Mouse (Mus musculus) frontal cortex, postnatal 10 days (tissue): ENCODE results near the gene Onecut1.
A peak's percentile ranks its signal among the peaks of the same experiment; 100 is the strongest.

Experiments
- DNase-seq, 2 experiments: peaks; one replicate each; pipeline ENCODE4 v3.0.0; 2022; ENCODE audit warnings: low spot score in 2 of 2, mixed read lengths in 1 of 2

The Onecut1 gene

GRCm38 (mm10) chr9:74861561-74861980 is at the start of gene Onecut1:
Gene Onecut1 (plus strand): TSS chr9:74861921.
- DNase-seq = peak in 1 of 2 experiments; percentile 27

DNA sequence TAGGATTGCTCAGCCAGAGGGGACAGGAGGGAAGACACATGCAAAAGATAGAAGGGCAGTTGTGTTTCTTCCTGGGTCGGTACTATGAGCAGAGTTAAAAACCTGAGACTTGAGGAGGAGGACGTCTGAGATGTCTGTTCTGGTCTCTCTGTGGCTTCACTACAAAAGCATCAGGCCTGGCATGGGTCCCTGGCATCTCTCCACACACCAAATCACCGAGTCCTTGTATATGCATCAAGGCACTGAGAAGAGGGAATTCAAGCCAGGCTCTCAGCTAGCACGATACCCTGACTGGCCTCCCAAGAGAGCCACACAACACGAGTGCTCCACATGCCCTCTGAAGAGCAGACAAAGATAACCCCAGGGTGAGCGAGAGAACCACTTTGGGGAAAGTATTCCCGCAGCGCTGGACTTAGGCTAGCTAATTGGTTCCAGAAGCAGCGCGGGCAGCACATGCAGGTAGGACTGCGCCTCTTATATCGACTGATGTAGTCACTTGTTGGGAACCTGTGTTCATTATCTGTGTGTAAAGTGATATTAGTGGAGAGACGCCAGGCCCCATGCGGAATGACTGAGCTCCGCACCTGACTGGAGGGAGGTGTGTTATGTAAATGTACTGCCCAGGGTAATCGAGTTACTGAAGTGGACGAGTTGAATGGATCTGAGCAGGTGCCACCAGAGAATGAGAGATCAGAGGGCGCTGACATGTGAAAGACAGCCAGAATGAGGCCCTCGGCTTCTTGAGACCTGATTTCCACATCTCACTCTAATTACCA is 41.8 kb upstream of the Onecut1 start:
- no peak for DNase-seq

DNA sequence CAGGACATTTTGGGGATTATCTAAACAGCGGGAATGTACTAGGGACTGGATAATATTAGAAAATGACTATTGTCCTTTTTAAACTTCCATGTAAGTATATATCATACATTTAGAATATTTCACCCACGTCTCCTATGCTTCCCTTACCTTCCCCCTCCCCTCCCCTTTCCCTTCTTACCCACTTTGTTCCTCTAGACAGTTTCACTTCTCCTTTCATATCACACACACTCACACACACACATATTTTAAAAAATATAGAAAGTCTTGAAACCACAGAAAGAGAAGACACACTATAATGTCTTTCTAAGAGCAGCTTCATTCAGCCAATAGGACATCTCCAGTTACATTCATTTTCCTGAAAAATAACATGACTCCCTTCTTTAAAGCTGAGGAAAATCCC is 36.6 kb upstream of the Onecut1 start:
- no peak for DNase-seq

DNA sequence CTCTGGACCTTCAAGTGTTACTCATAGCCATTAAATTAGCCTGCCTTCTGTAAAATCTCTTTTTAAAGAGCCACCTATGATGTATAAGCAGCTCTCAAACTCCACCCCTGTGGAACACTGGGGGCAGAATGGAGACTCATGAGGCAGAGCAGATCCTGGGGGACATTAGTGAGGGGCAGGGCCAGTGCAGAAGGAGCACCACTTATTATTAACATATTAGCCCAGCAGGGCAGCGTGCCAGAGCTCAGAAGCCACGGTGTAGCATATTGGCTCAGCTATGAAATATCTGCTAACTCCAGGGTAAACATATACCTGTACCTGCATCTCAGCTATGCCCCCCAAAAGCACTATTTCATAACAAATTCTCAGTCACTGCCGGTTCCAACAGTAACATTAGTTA is 32.5 kb upstream of the Onecut1 start:
- DNase-seq = no peak

- no peak for DNase-seq
Observed at GRCm38 (mm10) chr9:74842890-74843289, 18.8 kb upstream of the Onecut1 start.

DNA sequence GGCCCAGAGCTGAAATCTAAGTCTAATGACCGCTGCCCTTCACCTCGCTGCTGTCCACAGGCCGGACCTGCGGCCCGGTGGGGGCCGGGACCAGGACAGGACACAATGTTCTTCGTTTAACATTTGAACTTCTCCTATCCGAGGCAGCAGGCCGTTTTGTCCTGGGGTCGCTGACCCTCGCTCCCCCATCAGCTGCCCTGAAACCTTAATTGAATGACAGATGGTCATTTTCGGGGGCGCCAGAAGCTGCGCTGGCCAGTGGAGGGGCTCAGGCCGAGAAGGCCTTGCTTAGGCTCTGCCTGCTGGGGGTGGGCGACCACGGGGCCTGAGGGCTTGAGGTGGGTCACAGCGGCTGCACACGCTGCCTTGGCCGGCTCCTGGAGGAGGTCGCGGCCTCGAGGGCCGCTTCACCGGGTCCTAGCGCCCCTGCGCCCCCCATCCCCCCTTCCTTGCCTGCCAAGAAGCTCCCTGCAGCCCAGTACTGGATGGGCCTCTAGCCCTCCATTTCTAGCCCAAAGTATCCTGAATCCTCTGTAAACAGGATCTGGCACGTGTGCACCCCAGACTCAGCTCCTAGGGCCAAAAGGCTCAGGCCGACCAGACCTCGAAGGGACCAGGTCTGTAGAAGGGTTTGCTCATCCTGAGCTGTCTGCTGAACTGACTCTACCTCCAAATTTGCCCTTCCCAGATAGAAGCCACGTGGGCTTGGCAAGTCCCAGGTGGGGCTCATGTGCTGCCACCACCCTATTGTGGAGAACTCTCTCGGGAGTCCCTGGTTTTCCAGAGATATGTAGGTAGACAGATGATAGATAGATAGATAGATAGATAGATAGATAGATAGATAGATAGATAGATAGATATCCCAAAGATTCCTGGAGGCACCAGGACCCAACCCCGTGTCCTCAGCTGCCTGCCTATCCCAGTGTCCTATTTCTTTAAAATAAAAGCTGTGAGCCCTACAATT is 14.6 kb upstream of the Onecut1 start:
- no peak for DNase-seq

GRCm38 (mm10) chr9:74848411-74849194 is 13.1 kb upstream of the Onecut1 start:
- no peak for DNase-seq

- DNase-seq = no peak
Observed at GRCm38 (mm10) chr9:74849195-74849978, 12.3 kb upstream of the Onecut1 start.

- no peak for DNase-seq
Observed at GRCm38 (mm10) chr9:74849979-74850780, 11.5 kb upstream of the Onecut1 start.

DNA sequence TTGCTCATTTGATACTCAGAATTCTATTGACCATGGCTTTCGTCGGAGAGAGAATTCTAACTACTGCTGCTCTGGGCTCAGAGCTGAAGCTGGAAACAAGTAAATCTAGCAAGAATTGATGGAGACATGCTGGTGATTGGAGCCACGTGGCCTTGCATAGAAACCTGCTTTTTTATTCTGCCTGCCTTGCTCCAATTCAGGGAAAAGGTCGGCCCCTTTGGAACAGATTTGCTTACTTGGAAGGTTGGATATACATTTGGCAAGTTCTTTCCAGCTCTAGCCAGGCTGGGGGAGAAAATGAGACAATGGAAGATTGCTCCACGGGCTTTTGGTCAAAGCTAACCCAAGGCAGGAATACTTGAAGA is 11.0 kb upstream of the Onecut1 start:
- DNase-seq = no peak

DNA sequence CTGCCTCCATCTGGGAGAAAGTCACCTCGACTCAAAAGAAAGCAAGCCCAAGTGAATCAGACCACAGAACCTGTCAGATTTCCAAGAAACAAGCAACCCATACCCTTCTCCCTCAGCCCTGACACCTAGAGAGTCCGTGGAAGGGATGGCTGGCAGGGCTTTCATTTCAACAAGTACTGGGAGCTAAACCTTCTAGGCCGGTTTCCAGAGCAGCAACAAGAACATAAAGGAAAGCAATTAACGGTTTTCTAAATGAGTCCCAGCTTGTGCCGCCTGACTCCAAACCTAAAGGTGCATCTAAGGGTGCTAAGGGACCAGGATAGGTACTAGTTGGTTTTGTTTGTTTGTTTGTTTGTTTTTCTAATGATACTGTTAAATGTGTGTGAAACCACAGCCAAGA is 10.1 kb upstream of the Onecut1 start:
- DNase-seq = no peak

- no peak for DNase-seq
Observed at GRCm38 (mm10) chr9:74852361-74852760, 9.4 kb upstream of the Onecut1 start.

GRCm38 (mm10) chr9:74853191-74854072 is 8.3 kb upstream of the Onecut1 start:
- no peak for DNase-seq

- DNase-seq = no peak
Observed at GRCm38 (mm10) chr9:74854073-74854591, 7.6 kb upstream of the Onecut1 start.

- no peak for DNase-seq
Observed at GRCm38 (mm10) chr9:74855446-74855845, 6.3 kb upstream of the Onecut1 start.

GRCm38 (mm10) chr9:74856578-74857507 is 4.9 kb upstream of the Onecut1 start:
- DNase-seq = no peak

DNA sequence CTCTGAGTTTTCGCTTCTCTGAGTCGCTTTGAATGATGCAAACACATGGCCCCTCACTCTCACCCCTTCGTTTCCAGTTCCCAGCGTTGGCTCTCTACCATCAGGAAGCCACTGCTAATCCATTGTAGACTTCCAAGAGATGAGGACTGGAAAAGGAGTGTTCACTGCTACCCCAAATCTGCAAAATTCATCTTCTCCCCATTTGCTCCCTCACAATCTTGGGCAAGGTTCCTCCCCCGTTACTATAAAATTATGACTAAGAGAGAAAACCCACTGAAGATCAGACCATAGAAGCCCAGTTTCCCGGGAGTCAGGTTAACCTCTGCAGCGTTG is 4.2 kb upstream of the Onecut1 start:
- no peak for DNase-seq

GRCm38 (mm10) chr9:74858111-74858510 is 3.6 kb upstream of the Onecut1 start:
- DNase-seq = no peak
